Comparison of ENCODE assay signal across 8 mouse cellular contexts in the genomic region with DNA sequence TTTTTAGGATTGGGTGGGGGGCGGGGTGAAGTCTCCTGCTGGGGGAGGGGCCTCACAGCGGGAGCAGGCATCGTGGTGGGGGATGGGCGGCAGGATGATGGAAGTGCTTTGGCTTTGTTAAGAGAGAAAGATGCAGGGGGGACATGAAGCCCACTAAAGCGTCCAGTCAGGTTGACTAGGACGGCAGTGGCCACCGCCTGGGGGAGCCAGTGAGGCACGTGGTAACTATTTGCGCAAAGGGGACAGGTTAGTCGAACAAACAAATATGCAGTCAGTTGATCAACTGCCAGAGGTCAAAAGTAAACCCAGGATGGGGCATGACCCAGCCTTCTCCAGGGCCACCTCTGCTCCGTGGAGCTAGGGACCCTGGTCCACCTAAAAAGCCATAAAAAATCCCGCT. TPM values are rescaled to one million over a fixed set of nuclear protein-coding genes. Genes with fewer than 3 reads are reported as not detected.
A peak's percentile ranks its signal among the peaks of the same experiment; 100 is the strongest.
DNase-seq lines count a peak whose midpoint lies in the region; ATAC-seq and TF ChIP-seq lines count a peak whose summit lies in the region.

No protein-coding gene starts in this region.

- H3K36me3 ChIP-seq in forebrain, embryonic 10.5 days (replicated peaks), result no peaks in the 10 kb centered on the region
- H3K36me3 ChIP-seq in forebrain, embryonic 15.5 days, result no peaks in the 10 kb centered on the region
- H3K36me3 ChIP-seq in C2C12 (ENCODE audit: control insufficient read depth, insufficient read depth), result no peaks in the 10 kb centered on the region
- H3K36me3 ChIP-seq in heart, embryonic 15.5 days, result no peaks in the 10 kb centered on the region
- H3K36me3 ChIP-seq in limb, embryonic 12.5 days, result no peaks in the 10 kb centered on the region

- no peaks in the 10 kb centered on the region for H3K9me3 ChIP-seq in forebrain, embryonic 10.5 days
- no peaks in the 10 kb centered on the region for H3K9me3 ChIP-seq in forebrain, embryonic 15.5 days
- H3K9me3 ChIP-seq in heart, embryonic 15.5 days (replicated peaks), result no peaks in the 10 kb centered on the region
- H3K9me3 ChIP-seq in limb, embryonic 12.5 days, result no peaks in the 10 kb centered on the region

- peak overlapping the region; percentile 24 for H3K4me3 ChIP-seq in forebrain, embryonic 10.5 days
- H3K4me3 ChIP-seq in forebrain, embryonic 15.5 days, result no peak overlapping the region
- no peak overlapping the region for H3K4me3 ChIP-seq in C2C12 (ENCODE audit: insufficient read depth, poor library complexity, severe bottlenecking)
- peak overlapping the region; percentile 14 for H3K4me3 ChIP-seq in heart, embryonic 15.5 days
- 0 out of 2 replicates have a peak overlapping the region, but pooled peaks have one; percentile 24 for H3K4me3 ChIP-seq in limb, embryonic 12.5 days (replicated peaks)

- H3K79me2 ChIP-seq in C2C12 (ENCODE audit: control insufficient read depth, insufficient read depth), result no peaks in the 10 kb centered on the region

- no peaks in the 10 kb centered on the region for H3K79me3 ChIP-seq in C2C12 (ENCODE audit: low read depth)

- no peak overlapping the region for H3K9ac ChIP-seq in forebrain, embryonic 15.5 days (replicated peaks)
- no peak overlapping the region for H3K9ac ChIP-seq in heart, embryonic 15.5 days
- H3K9ac ChIP-seq in limb, embryonic 12.5 days (replicated peaks), result no peak overlapping the region

- 3% methylated on average over 12 of the region's 12 CpGs for WGBS in forebrain, embryonic 10.5 days
- 1% methylated on average over 12 of the region's 12 CpGs for WGBS in forebrain, embryonic 15.5 days
- 4% methylated on average over 12 of the region's 12 CpGs for WGBS in heart, embryonic 15.5 days
- WGBS in limb, embryonic 12.5 days, result 3% methylated on average over 12 of the region's 12 CpGs

- peak; percentile 76 for TF ChIP-seq CTCF in C2C12 (IDR thresholded peaks at IDR 0.05; ENCODE audit: control insufficient read depth, insufficient read depth, insufficient read length)

- H3K4me2 ChIP-seq in forebrain, embryonic 15.5 days (replicated peaks), result no peak overlapping the region
- H3K4me2 ChIP-seq in heart, embryonic 15.5 days, result peak overlapping the region; percentile 20
- H3K4me2 ChIP-seq in limb, embryonic 12.5 days, result peak overlapping the region; percentile 32

- DNase-seq in forebrain, embryonic 10.5 days (ENCODE audit: extremely low spot score, low spot score), result peak; percentile 35
- peak; percentile 65 for DNase-seq in naive thymus-derived CD4-positive, alpha-beta T cell, adult 2 months (ENCODE audit: low read depth)
- peak; percentile 51 for DNase-seq in urinary bladder, adult 2 months (ENCODE audit: low spot score)

- no peak for ATAC-seq in forebrain, embryonic 15.5 days (replicated peaks)
- peak; percentile 66 for ATAC-seq in common myeloid progenitor, adult 5-6 weeks (replicated peaks; ENCODE audit: low read depth, poor library complexity, severe bottlenecking)
- no peak for ATAC-seq in heart, embryonic 15.5 days (replicated peaks; ENCODE audit: insufficient number of reproducible peaks, insufficient read depth, low FRiP score, low read depth)
- ATAC-seq in limb, embryonic 12.5 days (ENCODE audit: insufficient number of reproducible peaks, insufficient read depth, low FRiP score, low TSS enrichment, low read depth), result no peak

- no peak overlapping the region for H3ac ChIP-seq in C2C12 (ENCODE audit: control insufficient read depth, insufficient read length, low read depth)

- H3K27ac ChIP-seq in forebrain, embryonic 10.5 days, result peak overlapping the region; percentile 40; the same call in 1 of the 2 replicates
- no peak overlapping the region for H3K27ac ChIP-seq in forebrain, embryonic 15.5 days (replicated peaks)
- no peak overlapping the region for H3K27ac ChIP-seq in heart, embryonic 15.5 days
- no peak overlapping the region for H3K27ac ChIP-seq in limb, embryonic 12.5 days

- peaks cover 60% of the 10 kb centered on the region for H3K27me3 ChIP-seq in forebrain, embryonic 10.5 days (ENCODE audit: poor library complexity, severe bottlenecking)
- peaks cover 35% of the 10 kb centered on the region for H3K27me3 ChIP-seq in forebrain, embryonic 15.5 days
- no peaks in the 10 kb centered on the region for H3K27me3 ChIP-seq in C2C12 (ENCODE audit: control insufficient read depth, insufficient read depth, insufficient read length)
- peaks cover 65% of the 10 kb centered on the region for H3K27me3 ChIP-seq in heart, embryonic 15.5 days
- H3K27me3 ChIP-seq in limb, embryonic 12.5 days, result peaks cover 61% of the 10 kb centered on the region

- peaks cover 26% of the 10 kb centered on the region for H3K4me1 ChIP-seq in forebrain, embryonic 10.5 days
- peaks cover 5% of the 10 kb centered on the region; the same call in 1 of the 2 replicates for H3K4me1 ChIP-seq in forebrain, embryonic 15.5 days
- H3K4me1 ChIP-seq in heart, embryonic 15.5 days (replicated peaks), result peaks cover 19% of the 10 kb centered on the region
- H3K4me1 ChIP-seq in limb, embryonic 12.5 days (replicated peaks), result peaks cover 30% of the 10 kb centered on the region

TF ChIP-seq in C2C12, 6 proteins besides CTCF, POLR2A, EP300 and RAD21:
- TF ChIP-seq MYOD1 (IDR thresholded peaks at IDR 0.05; ENCODE audit: control insufficient read depth, insufficient read length, low read depth) (no peak), CEBPB (IDR thresholded peaks at IDR 0.05; ENCODE audit: low read depth) (no peak), MAX (IDR thresholded peaks at IDR 0.05) (no peak), USF1 (IDR thresholded peaks at IDR 0.05; ENCODE audit: low read depth) (no peak), FOSL1 (IDR thresholded peaks at IDR 0.05; ENCODE audit: insufficient read depth, low read length, poor library complexity, severe bottlenecking) (no peak), MYOG (IDR thresholded peaks at IDR 0.05; ENCODE audit: control insufficient read depth, extremely low read depth, insufficient read length) (no peak)

RNA-seq across cellular contexts. Expression of gene Atp2c2, which starts 0.8 kb away (rescaled TPM):
- 1.5 and 1.6 TPM in 2 replicates for polyA plus RNA-seq in forebrain, embryonic 10.5 days (2016; fragmentation: Nextera tagmentation; extraction: Ambion mirVana)
- polyA plus RNA-seq in forebrain, embryonic 15.5 days (2015; fragmentation: Nextera tagmentation; extraction: Ambion mirVana), result 0.09 TPM in 1 of 2 replicates, not detected in the other
- polyA plus RNA-seq in C2C12 (2012; fragmentation: generic; extraction: Trizol), result 0.02 TPM
- total RNA-seq in common myeloid progenitor, adult 5-6 weeks (2017), result not detected in 2 replicates
- polyA plus RNA-seq in heart, embryonic 15.5 days (2015; fragmentation: Nextera tagmentation; extraction: Ambion mirVana), result 0.13 and 0.42 TPM in 2 replicates
- polyA plus RNA-seq in limb, embryonic 12.5 days (2016; fragmentation: Nextera tagmentation; extraction: Ambion mirVana), result 1.8 and 1.9 TPM in 2 replicates
- polyA plus RNA-seq in urinary bladder, adult 2 months (2012; rRNA removed), result 2.2 and 2.3 TPM in 2 replicates

RNA-seq across cellular contexts. Expression of gene Wfdc1, which starts 32.8 kb away (rescaled TPM):
- polyA plus RNA-seq in forebrain, embryonic 10.5 days (2016; fragmentation: Nextera tagmentation; extraction: Ambion mirVana), result 2.7 and 3.7 TPM in 2 replicates
- polyA plus RNA-seq in forebrain, embryonic 15.5 days (2015; fragmentation: Nextera tagmentation; extraction: Ambion mirVana), result 2.4 and 2.9 TPM in 2 replicates
- not detected for polyA plus RNA-seq in C2C12 (2012; fragmentation: generic; extraction: Trizol)
- total RNA-seq in common myeloid progenitor, adult 5-6 weeks (2017), result not detected in 2 replicates
- 5.9 and 6.2 TPM in 2 replicates for polyA plus RNA-seq in heart, embryonic 15.5 days (2015; fragmentation: Nextera tagmentation; extraction: Ambion mirVana)
- 0.15 TPM in 1 of 2 replicates, not detected in the other for polyA plus RNA-seq in limb, embryonic 12.5 days (2016; fragmentation: Nextera tagmentation; extraction: Ambion mirVana)
- polyA plus RNA-seq in urinary bladder, adult 2 months (2012; rRNA removed), result 147 and 168 TPM in 2 replicates

Comparison
In these comparisons a context has a peak if more than half of its experiments do, and no peak if none do; other contexts are left out.
1. H3K4me3 ChIP-seq: peak in forebrain, embryonic 10.5 days (single experiment), heart, embryonic 15.5 days (single experiment) and limb, embryonic 12.5 days (single experiment); none in forebrain, embryonic 15.5 days (single experiment) and C2C12 (single experiment).
2. RNA of gene Wfdc1, which starts 32.8 kb away (polyA plus RNA-seq): 147 to 168 TPM in urinary bladder, adult 2 months; 5.9 to 6.2 TPM in heart, embryonic 15.5 days, 2.7 to 3.7 TPM in forebrain, embryonic 10.5 days, 2.4 to 2.9 TPM in forebrain, embryonic 15.5 days, 0.15 TPM in limb, embryonic 12.5 days and not detected in C2C12 (single experiment); every median in the first group is over 10 times any median in the second.
3. Peak in every context shown above with its lines, with median percentiles within 50 percentile points of each other: DNase-seq.